In the genomic region with DNA sequence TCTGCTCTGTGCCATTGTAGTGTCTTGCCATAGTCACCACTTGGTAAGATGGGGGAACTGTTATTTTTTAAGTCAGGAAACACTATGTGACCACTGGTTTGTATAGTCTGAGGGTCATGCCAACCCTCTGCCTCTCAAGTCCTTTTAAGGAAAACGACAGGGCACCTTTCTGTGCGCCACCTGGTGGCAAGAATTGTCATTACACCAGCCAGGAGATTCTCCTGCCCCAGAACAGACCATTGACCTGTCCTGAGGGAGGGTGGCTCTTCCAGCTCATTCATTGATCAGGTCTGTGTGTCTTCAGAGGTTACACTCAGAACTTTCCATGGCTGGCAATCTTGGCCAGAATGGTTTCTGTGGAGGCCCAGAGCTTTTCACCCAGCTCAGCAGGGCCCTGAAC, we compare ENCODE assay signal across 7 mouse cellular contexts.
DNase-seq lines count a peak whose midpoint lies in the region; ATAC-seq and TF ChIP-seq lines count a peak whose summit lies in the region.

No protein-coding gene starts in this region.

- TF ChIP-seq EP300 in stomach, postnatal 0 days (optimal IDR thresholded peaks at IDR 0.05) = no peak

- H3K27ac ChIP-seq in stomach, postnatal 0 days (replicated peaks) = no peak overlapping the region

- no peaks in the 10 kb centered on the region for H3K36me3 ChIP-seq in stomach, postnatal 0 days (ENCODE audit: control insufficient read depth, insufficient read depth, low read length)

- DNase-seq in CD8-positive naive resting alpha-beta T cell, adult 2 months (ENCODE audit: low read depth in 2 of 2, low spot score in 2 of 2) = peak; percentile 36 to 38
- peak; percentile 34 for DNase-seq in MN1 (ENCODE audit: low spot score)
- peak; percentile 53 to 74 for DNase-seq in cerebellum, postnatal 25 days
- peak; percentile 18 for DNase-seq in gastrocnemius, postnatal 25 days
- DNase-seq in layer of hippocampus, postnatal 14 days (ENCODE audit: low spot score in 2 of 2) = peak; percentile 45 to 48
- peak; percentile 69 for DNase-seq in stomach, postnatal 0 days (ENCODE audit: low spot score)

- no peaks in the 10 kb centered on the region for H3K4me1 ChIP-seq in stomach, postnatal 0 days (replicated peaks; ENCODE audit: control insufficient read depth, insufficient read depth)

- no peak overlapping the region for H3K4me2 ChIP-seq in stomach, postnatal 0 days (replicated peaks; ENCODE audit: low read depth)

- no peak overlapping the region for H3K9ac ChIP-seq in stomach, postnatal 0 days (ENCODE audit: low read length)

- no peaks in the 10 kb centered on the region for H3K27me3 ChIP-seq in stomach, postnatal 0 days (ENCODE audit: control insufficient read depth, insufficient read depth, low read length)

- peak; percentile 66; the same call in 1 of the 2 replicates for ATAC-seq in megakaryocyte-erythroid progenitor cell, adult 5-6 weeks (replicated peaks; ENCODE audit: low FRiP score, low TSS enrichment, poor library complexity, severe bottlenecking)
- 0 out of 2 replicates have a peak, but pooled peaks have one; percentile 22 for ATAC-seq in stomach, postnatal 0 days (ENCODE audit: low FRiP score, low TSS enrichment)

- no peak overlapping the region for H3K4me3 ChIP-seq in stomach, postnatal 0 days (ENCODE audit: low read depth, low read length)

- peak; percentile 86 for TF ChIP-seq CTCF in stomach, postnatal 0 days (IDR thresholded peaks at IDR 0.05; ENCODE audit: low read depth)

- no peaks in the 10 kb centered on the region for H3K9me3 ChIP-seq in stomach, postnatal 0 days (ENCODE audit: control insufficient read depth, low read length)

- WGBS in stomach, postnatal 0 days = 2% methylated on average over 2 of the region's 2 CpGs

Comparison
In these comparisons a context has a peak if more than half of its experiments do, and no peak if none do; other contexts are left out.
1. DNase-seq: peak in every context shown above with its lines; median percentile 69 in stomach, postnatal 0 days; 64 in cerebellum, postnatal 25 days; 46 in layer of hippocampus, postnatal 14 days; 37 in CD8-positive naive resting alpha-beta T cell, adult 2 months; 34 in MN1; 18 in gastrocnemius, postnatal 25 days.